Mouse (Mus musculus) neural tube, embryonic 10.5 days (tissue): Measurements from ENCODE around the gene Sf3a2.
"Not testable (repeated sequence)": the region's sequence is repeated elsewhere in the genome, so short reads cannot be mapped to it uniquely, and the experiment has no call there.

Source experiments
- DNase-seq: peaks from one replicate; pipeline ENCODE4 v3.0.0-alpha.2; 2017; ENCODE audit warnings: low spot score; ENCODE audit errors: extremely low spot score

Sf3a2 gene

GRCm38 (mm10) chr10:80802996-80803395 lies 5.0 kb downstream of the Sf3a2 start:
- no peak for DNase-seq

GRCm38 (mm10) chr10:80804340-80804739 lies 6.3 kb downstream of the Sf3a2 start:
- no peak for DNase-seq

GRCm38 (mm10) chr10:80804916-80805315 lies 6.9 kb downstream of the Sf3a2 start, which contains the start of gene Amh:
Gene Amh (plus strand): TSS chr10:80805243.
- DNase-seq: no peak

GRCm38 (mm10) chr10:80805322-80805721 lies 7.3 kb downstream of the Sf3a2 start:
- DNase-seq: no peak

GRCm38 (mm10) chr10:80805925-80806324 lies 7.9 kb downstream of the Sf3a2 start:
- peak; percentile 85 for DNase-seq

- DNase-seq: no peak
These were observed 8.5 kb downstream of the Sf3a2 start for GRCm38 (mm10) chr10:80806341-80807056.

GRCm38 (mm10) chr10:80807057-80807627 lies 9.1 kb downstream of the Sf3a2 start:
- DNase-seq: peak; percentile 82

GRCm38 (mm10) chr10:80808099-80808984 lies 10.3 kb downstream of the Sf3a2 start:
- DNase-seq: peak; percentile 58

- no peak for DNase-seq
These were observed 11.1 kb downstream of the Sf3a2 start for GRCm38 (mm10) chr10:80808985-80809632.

GRCm38 (mm10) chr10:80810084-80810483 lies 12.1 kb downstream of the Sf3a2 start:
- no peak for DNase-seq

- DNase-seq: no peak
These were observed 14.5 kb downstream of the Sf3a2 start for GRCm38 (mm10) chr10:80812391-80813041.

GRCm38 (mm10) chr10:80813366-80813765 lies 15.4 kb downstream of the Sf3a2 start, which contains the start of gene Jsrp1:
Gene Jsrp1 (minus strand): TSS chr10:80813498.
- no peak for DNase-seq

- no peak for DNase-seq
These were observed 16.8 kb downstream of the Sf3a2 start for GRCm38 (mm10) chr10:80814800-80815199.

- DNase-seq: not testable (repeated sequence)
These were observed 18.3 kb downstream of the Sf3a2 start for GRCm38 (mm10) chr10:80816303-80816702.

GRCm38 (mm10) chr10:80817164-80817563 lies 19.2 kb downstream of the Sf3a2 start:
- no peak for DNase-seq

- not testable (repeated sequence) for DNase-seq
These were observed 20.0 kb downstream of the Sf3a2 start for GRCm38 (mm10) chr10:80817955-80818354.

GRCm38 (mm10) chr10:80818599-80819281 lies 20.7 kb downstream of the Sf3a2 start:
- DNase-seq: no peak

- DNase-seq: no peak
These were observed 21.4 kb downstream of the Sf3a2 start for GRCm38 (mm10) chr10:80819406-80819805.

- no peak for DNase-seq
These were observed 24.0 kb downstream of the Sf3a2 start for GRCm38 (mm10) chr10:80821991-80822390.

- no peak for DNase-seq
These were observed 24.5 kb downstream of the Sf3a2 start for GRCm38 (mm10) chr10:80822528-80822927.
